Mouse (Mus musculus): Measurements from ENCODE around the gene Slf1. TPM values are rescaled to one million over a fixed set of nuclear protein-coding genes. Genes with fewer than 3 reads are reported as not detected.

Gene Slf1
- 23.3 and 29.3 TPM in 2 replicates for polyA plus RNA-seq (2015; fragmentation: Nextera tagmentation; extraction: Ambion mirVana)

DNA sequence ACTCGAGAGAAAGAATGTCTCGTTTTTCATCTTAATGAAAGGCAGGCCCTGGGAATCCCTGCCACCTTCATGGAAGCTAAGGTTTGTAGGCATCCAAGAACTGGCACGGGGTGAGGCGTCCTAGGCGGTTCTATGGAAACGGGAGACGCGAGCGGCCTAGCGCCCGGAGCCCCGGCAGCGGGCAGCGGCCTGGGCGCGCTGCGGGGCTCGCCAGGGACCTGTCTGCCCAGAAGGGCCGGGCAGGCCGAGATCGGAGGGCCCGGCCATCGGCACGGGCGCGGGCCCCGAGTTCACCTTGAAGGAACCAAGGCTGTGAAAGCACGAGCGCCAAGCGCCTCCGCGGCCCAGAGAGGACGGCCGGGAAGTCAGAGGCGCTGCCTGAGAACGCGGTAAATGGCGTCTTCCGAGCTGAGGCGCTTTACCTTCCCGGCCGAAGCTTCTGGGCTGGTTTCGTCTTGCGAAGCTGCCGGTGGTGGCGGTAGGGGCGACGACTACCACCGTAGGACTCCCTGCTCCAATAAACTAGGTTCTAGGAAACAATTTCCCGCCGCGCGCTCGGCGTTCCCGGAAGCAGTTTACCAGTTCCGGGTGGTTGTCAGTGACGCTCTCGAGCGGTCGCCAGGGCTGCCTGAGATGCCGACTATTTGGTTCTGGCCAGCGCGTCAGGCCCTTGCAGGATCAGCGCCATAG, at the start of gene Slf1, which contains the start of gene 2210408I21Rik:
TSS of gene Slf1 (minus strand) at position 543 of the 690 bp plus-strand sequence.
TSS of gene 2210408I21Rik (plus strand) at position 610 of the 690 bp plus-strand sequence.
- ATAC-seq (ENCODE audit: insufficient read depth, low FRiP score), result peak; percentile 98
- H3K4me3 ChIP-seq (replicated peaks; ENCODE audit: low read length), result peak within 1 kb of the TSS; percentile 85
- no peaks in the 10 kb centered on the region for H3K36me3 ChIP-seq (ENCODE audit: control insufficient read depth, insufficient read depth, low read length)
- no peaks in the 10 kb centered on the region for H3K9me3 ChIP-seq (replicated peaks; ENCODE audit: control insufficient read depth, low read length)
- H3K27ac ChIP-seq (ENCODE audit: low read length), result peak within 1 kb of the TSS; percentile 88
- no peaks in the 10 kb centered on the region for H3K27me3 ChIP-seq (ENCODE audit: control insufficient read depth, insufficient read depth, low read length)
- H3K4me1 ChIP-seq (ENCODE audit: control insufficient read depth, insufficient read depth, low read length), result no peaks in the 10 kb centered on the region
- H3K9ac ChIP-seq (ENCODE audit: low read length), result peak within 1 kb of the TSS; percentile 89
- under 1% methylated on average over 65 of the region's 65 CpGs for WGBS
- peak within 1 kb of the TSS; percentile 74 for H3K4me2 ChIP-seq (ENCODE audit: low read depth, low read length)

DNA sequence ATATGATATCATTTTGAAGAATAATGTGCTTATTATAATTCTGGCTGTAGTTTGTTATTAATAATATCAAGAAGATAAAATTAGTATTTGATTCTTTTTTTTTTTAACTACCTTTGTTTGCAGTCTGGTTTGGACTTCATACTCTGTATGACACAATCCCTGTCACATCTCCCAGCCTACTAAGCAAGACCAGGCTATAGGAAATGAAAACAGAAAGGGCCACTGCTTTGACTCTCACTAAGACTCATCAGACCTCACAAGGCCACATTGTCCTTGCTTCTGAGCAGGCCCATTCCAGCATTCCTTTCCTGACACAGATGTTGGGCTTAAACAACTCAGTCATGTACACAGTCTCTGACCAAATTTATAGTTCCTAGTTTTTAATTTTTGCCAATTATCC, 42.7 kb upstream of the Slf1 start:
- Histone ChIP-seq H3K4me2 (ENCODE audit: low read depth, low read length) (no peak overlapping the region), H3K9ac (ENCODE audit: low read length) (no peak overlapping the region), H3K9me3 (replicated peaks; ENCODE audit: control insufficient read depth, low read length) (no peaks in the 10 kb centered on the region), H3K27me3 (ENCODE audit: control insufficient read depth, insufficient read depth, low read length) (no peaks in the 10 kb centered on the region), H3K36me3 (ENCODE audit: control insufficient read depth, insufficient read depth, low read length) (no peaks in the 10 kb centered on the region), H3K4me1 (ENCODE audit: control insufficient read depth, insufficient read depth, low read length) (no peaks in the 10 kb centered on the region), H3K27ac (ENCODE audit: low read length) (no peak overlapping the region), H3K4me3 (replicated peaks; ENCODE audit: low read length) (no peak overlapping the region)
- ATAC-seq (ENCODE audit: insufficient read depth, low FRiP score), result no peak

DNA sequence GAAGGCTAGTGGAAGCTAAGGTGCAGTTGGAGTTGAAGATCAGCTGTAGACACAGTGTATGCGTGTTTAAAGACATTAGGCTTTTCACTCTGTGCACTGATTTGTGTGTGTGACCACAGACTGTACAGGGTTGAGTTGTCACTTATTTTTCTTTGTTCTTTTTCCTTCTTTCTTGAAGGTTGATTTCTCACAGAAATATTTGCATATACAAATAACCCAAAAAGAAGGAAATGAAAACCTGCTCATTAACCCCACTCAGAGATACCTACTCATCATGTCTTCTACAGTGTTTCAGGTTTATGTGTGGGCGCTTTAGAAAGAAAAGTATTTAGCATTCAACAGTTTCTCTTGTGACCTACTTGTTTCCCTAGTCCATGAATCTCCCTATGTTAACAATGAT, 5.6 kb upstream of the Slf1 start:
- Histone ChIP-seq H3K27me3 (ENCODE audit: control insufficient read depth, insufficient read depth, low read length) (no peaks in the 10 kb centered on the region), H3K4me2 (ENCODE audit: low read depth, low read length) (no peak overlapping the region), H3K36me3 (ENCODE audit: control insufficient read depth, insufficient read depth, low read length) (no peaks in the 10 kb centered on the region), H3K4me1 (ENCODE audit: control insufficient read depth, insufficient read depth, low read length) (no peaks in the 10 kb centered on the region), H3K4me3 (replicated peaks; ENCODE audit: low read length) (no peak overlapping the region), H3K9me3 (replicated peaks; ENCODE audit: control insufficient read depth, low read length) (no peaks in the 10 kb centered on the region), H3K27ac (ENCODE audit: low read length) (no peak overlapping the region), H3K9ac (ENCODE audit: low read length) (no peak overlapping the region)
- WGBS, result 86% methylated on average over 2 of the region's 2 CpGs
- no peak for ATAC-seq (ENCODE audit: insufficient read depth, low FRiP score)

DNA sequence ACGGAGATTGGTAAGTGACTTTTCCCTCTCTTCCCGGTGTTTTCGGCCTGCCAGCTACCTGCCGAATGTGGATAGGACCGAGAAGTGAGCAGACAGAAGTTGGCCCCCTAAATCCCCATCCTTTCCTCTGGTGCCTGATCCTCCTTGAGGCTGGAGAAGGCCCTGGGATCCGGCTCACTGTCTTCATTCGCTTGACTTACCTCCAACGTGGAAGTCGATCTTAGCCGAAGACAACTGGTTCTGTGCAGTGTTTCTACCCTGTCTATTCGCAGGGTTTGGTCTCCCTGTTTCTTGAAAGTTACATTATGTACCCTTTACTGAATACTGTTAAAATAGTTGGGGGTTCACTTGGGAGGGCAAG, 328 bp upstream of the Slf1 start:
- Histone ChIP-seq H3K9ac (ENCODE audit: low read length) (peak overlapping the region; percentile 89), H3K36me3 (ENCODE audit: control insufficient read depth, insufficient read depth, low read length) (no peaks in the 10 kb centered on the region), H3K9me3 (replicated peaks; ENCODE audit: control insufficient read depth, low read length) (no peaks in the 10 kb centered on the region), H3K4me1 (ENCODE audit: control insufficient read depth, insufficient read depth, low read length) (no peaks in the 10 kb centered on the region), H3K27me3 (ENCODE audit: control insufficient read depth, insufficient read depth, low read length) (no peaks in the 10 kb centered on the region), H3K4me3 (replicated peaks; ENCODE audit: low read length) (peak overlapping the region; percentile 85), H3K4me2 (ENCODE audit: low read depth, low read length) (peak overlapping the region; percentile 74), H3K27ac (ENCODE audit: low read length) (peak overlapping the region; percentile 88)
- WGBS, result 0% methylated on average over 11 of the region's 11 CpGs
- no peak; the same call in 1 of the 2 replicates for ATAC-seq (ENCODE audit: insufficient read depth, low FRiP score)

DNA sequence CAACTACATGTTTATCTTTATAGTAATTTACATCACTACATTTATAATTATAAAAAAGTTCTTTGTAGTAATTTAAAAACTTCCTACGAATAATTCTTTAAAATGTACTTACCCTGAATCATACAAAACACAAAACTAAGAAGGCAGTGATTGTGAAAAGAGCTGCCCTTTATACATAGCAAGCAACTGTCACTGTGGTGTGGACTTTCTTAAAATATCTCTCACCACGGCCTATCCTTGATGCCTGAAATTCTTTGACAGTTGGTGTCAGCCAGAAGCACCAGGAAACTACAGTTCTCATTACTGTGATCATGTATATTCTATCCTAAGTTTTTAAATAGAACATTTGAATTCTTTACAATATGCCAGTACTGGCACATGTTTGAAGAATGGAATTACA, 4.1 kb downstream of the Slf1 start:
- H3K4me3 ChIP-seq (replicated peaks; ENCODE audit: low read length), result no peak overlapping the region
- no peak for ATAC-seq (ENCODE audit: insufficient read depth, low FRiP score)
- H3K9me3 ChIP-seq (replicated peaks; ENCODE audit: control insufficient read depth, low read length), result no peaks in the 10 kb centered on the region
- no peaks in the 10 kb centered on the region for H3K27me3 ChIP-seq (ENCODE audit: control insufficient read depth, insufficient read depth, low read length)
- no peak overlapping the region for H3K27ac ChIP-seq (ENCODE audit: low read length)
- no peaks in the 10 kb centered on the region for H3K36me3 ChIP-seq (ENCODE audit: control insufficient read depth, insufficient read depth, low read length)
- H3K4me2 ChIP-seq (ENCODE audit: low read depth, low read length), result no peak overlapping the region
- no peaks in the 10 kb centered on the region for H3K4me1 ChIP-seq (ENCODE audit: control insufficient read depth, insufficient read depth, low read length)
- H3K9ac ChIP-seq (ENCODE audit: low read length), result no peak overlapping the region
- 80% methylated on average over 2 of the region's 2 CpGs for WGBS

DNA sequence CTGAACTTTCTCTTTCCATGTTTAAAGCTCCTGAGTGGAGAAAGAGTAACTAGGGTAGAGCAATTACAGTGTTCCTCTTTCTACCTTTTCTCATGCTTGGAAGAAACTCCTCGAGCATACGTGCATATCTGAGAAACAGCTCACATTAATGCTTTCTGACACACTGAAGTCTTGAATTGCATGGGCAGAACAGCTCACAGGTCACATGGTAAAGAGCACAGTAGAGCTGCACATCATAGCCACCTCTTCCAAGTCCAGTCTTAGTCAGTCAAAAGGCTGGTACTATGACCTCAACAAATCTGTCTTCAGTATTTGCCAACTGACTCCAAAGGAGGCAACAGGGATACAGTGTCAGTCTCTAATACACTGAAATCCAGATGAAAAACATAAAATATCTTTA, 7.0 kb downstream of the Slf1 start:
- no peaks in the 10 kb centered on the region for H3K4me1 ChIP-seq (ENCODE audit: control insufficient read depth, insufficient read depth, low read length)
- no peak overlapping the region for H3K4me2 ChIP-seq (ENCODE audit: low read depth, low read length)
- H3K9ac ChIP-seq (ENCODE audit: low read length), result no peak overlapping the region
- H3K9me3 ChIP-seq (replicated peaks; ENCODE audit: control insufficient read depth, low read length), result no peaks in the 10 kb centered on the region
- no peaks in the 10 kb centered on the region for H3K27me3 ChIP-seq (ENCODE audit: control insufficient read depth, insufficient read depth, low read length)
- WGBS, result 80% methylated on average over 2 of the region's 2 CpGs
- no peak overlapping the region for H3K4me3 ChIP-seq (replicated peaks; ENCODE audit: low read length)
- ATAC-seq (ENCODE audit: insufficient read depth, low FRiP score), result no peak
- H3K36me3 ChIP-seq (ENCODE audit: control insufficient read depth, insufficient read depth, low read length), result no peaks in the 10 kb centered on the region
- H3K27ac ChIP-seq (ENCODE audit: low read length), result no peak overlapping the region

DNA sequence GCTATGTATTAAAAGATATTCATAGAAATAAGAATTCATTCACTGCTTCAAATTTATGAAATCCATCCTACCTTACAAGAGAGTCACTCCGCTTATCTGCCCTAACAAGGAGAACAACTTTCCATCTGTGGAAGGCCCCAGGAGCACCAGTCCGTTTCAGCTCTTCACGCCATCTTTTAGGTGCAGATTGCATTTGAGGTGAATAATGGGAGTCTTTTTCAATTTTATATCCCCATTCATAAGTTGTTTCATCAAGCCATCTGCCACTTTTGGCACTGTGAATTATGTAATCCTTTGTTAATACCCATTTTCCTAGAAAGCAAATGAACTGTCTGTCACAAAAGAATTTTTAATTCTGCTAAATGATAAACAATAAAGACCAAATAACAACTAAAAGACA, 10.1 kb downstream of the Slf1 start:
- 95% methylated on average over 3 of the region's 3 CpGs for WGBS

DNA sequence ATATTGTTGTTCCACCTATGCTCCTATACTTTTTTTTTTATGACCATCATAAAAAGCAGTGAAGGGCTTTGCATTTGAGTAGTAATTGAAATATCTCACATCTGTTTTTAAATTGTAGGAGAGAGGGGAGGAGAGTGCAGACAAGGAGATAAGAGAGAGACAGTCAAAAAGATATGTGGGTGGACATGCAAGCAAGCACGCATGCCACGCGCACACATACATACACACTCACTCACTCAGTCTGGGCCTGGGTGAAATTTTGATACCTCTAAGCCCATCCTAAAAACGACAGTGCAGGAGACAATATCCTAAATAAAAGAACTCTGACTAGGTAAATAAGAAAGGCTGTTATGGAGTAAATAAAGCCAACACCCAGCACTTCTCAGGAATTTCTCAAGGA, 16.6 kb downstream of the Slf1 start:
- Histone ChIP-seq H3K27me3 (ENCODE audit: control insufficient read depth, insufficient read depth, low read length) (no peaks in the 10 kb centered on the region), H3K4me2 (ENCODE audit: low read depth, low read length) (no peak overlapping the region), H3K4me3 (replicated peaks; ENCODE audit: low read length) (no peak overlapping the region), H3K27ac (ENCODE audit: low read length) (no peak overlapping the region), H3K9me3 (replicated peaks; ENCODE audit: control insufficient read depth, low read length) (no peaks in the 10 kb centered on the region), H3K9ac (ENCODE audit: low read length) (no peak overlapping the region), H3K4me1 (ENCODE audit: control insufficient read depth, insufficient read depth, low read length) (no peaks in the 10 kb centered on the region), H3K36me3 (ENCODE audit: control insufficient read depth, insufficient read depth, low read length) (no peaks in the 10 kb centered on the region)
- ATAC-seq (ENCODE audit: insufficient read depth, low FRiP score), result no peak
- 85% methylated on average over 4 of the region's 4 CpGs for WGBS

More for the DNA sequence above, 10.1 kb downstream of the Slf1 start:
- Histone ChIP-seq H3K27me3 (ENCODE audit: control insufficient read depth, insufficient read depth, low read length) (no peaks in the 10 kb centered on the region), H3K9ac (ENCODE audit: low read length) (no peak overlapping the region), H3K4me2 (ENCODE audit: low read depth, low read length) (no peak overlapping the region), H3K27ac (ENCODE audit: low read length) (no peak overlapping the region), H3K36me3 (ENCODE audit: control insufficient read depth, insufficient read depth, low read length) (no peaks in the 10 kb centered on the region), H3K4me3 (replicated peaks; ENCODE audit: low read length) (no peak overlapping the region), H3K9me3 (replicated peaks; ENCODE audit: control insufficient read depth, low read length) (no peaks in the 10 kb centered on the region), H3K4me1 (ENCODE audit: control insufficient read depth, insufficient read depth, low read length) (no peaks in the 10 kb centered on the region)
- no peak for ATAC-seq (ENCODE audit: insufficient read depth, low FRiP score)

DNA sequence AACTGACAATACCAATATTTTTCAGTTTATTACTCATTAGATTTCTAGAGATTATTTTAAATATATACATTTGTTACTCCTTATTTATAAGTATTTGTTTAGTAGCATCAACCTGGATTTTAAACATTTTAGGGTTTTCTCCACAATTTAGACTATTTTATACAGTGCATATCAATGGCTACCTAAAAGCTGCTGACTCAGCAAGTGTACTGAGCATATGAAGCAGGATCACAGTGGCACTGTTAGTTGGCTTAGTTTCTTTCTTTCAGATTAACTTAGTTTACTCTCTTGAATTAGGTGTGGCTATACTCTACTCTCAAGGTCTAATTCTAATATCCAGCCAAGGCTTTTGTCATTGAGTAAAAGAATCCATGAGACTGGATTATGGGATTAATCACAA, 27.5 kb downstream of the Slf1 start:
- ATAC-seq (ENCODE audit: insufficient read depth, low FRiP score), result no peak
- H3K27me3 ChIP-seq (ENCODE audit: control insufficient read depth, insufficient read depth, low read length), result no peaks in the 10 kb centered on the region
- no peaks in the 10 kb centered on the region for H3K9me3 ChIP-seq (replicated peaks; ENCODE audit: control insufficient read depth, low read length)

More for the DNA sequence above, 27.5 kb downstream of the Slf1 start:
- Histone ChIP-seq H3K4me3 (replicated peaks; ENCODE audit: low read length) (no peak overlapping the region), H3K27ac (ENCODE audit: low read length) (no peak overlapping the region), H3K9ac (ENCODE audit: low read length) (no peak overlapping the region), H3K4me2 (ENCODE audit: low read depth, low read length) (no peak overlapping the region), H3K4me1 (ENCODE audit: control insufficient read depth, insufficient read depth, low read length) (no peaks in the 10 kb centered on the region), H3K36me3 (ENCODE audit: control insufficient read depth, insufficient read depth, low read length) (no peaks in the 10 kb centered on the region)
